Mouse (Mus musculus): Measurements from ENCODE around the gene Kcnb1. TPM values are rescaled to one million over a fixed set of nuclear protein-coding genes. Genes with fewer than 3 reads are reported as not detected.

Gene Kcnb1
- polyA plus RNA-seq, 1 experiment from 2014 or later: 0.60 TPM

GRCm38 (mm10) chr2:167094688-167095087 lies 95.3 kb downstream of the Kcnb1 start:
- no peak overlapping the region for H3K27ac ChIP-seq
- 80% methylated on average over 4 of the region's 4 CpGs for WGBS
- ATAC-seq (replicated peaks; ENCODE audit: insufficient number of reproducible peaks, insufficient read depth, low FRiP score, low read depth): no peak

GRCm38 (mm10) chr2:167093171-167093900 lies 96.6 kb downstream of the Kcnb1 start:
- no peak overlapping the region for H3K4me2 ChIP-seq
- no peak overlapping the region for H3K4me3 ChIP-seq
- no peaks in the 10 kb centered on the region for H3K4me1 ChIP-seq (replicated peaks)
- H3K27me3 ChIP-seq: no peaks in the 10 kb centered on the region
- no peak overlapping the region for H3K27ac ChIP-seq
- H3K36me3 ChIP-seq: no peaks in the 10 kb centered on the region
- H3K9me3 ChIP-seq (replicated peaks): no peaks in the 10 kb centered on the region
- 74% methylated on average over 13 of the region's 13 CpGs for WGBS
- H3K9ac ChIP-seq: no peak overlapping the region
- ATAC-seq (replicated peaks; ENCODE audit: insufficient number of reproducible peaks, insufficient read depth, low FRiP score, low read depth): no peak

More at GRCm38 (mm10) chr2:167094688-167095087, 95.3 kb downstream of the Kcnb1 start:
- Histone ChIP-seq H3K9ac (no peak overlapping the region), H3K9me3 (replicated peaks) (no peaks in the 10 kb centered on the region), H3K4me1 (replicated peaks) (no peaks in the 10 kb centered on the region), H3K4me3 (no peak overlapping the region), H3K27me3 (no peaks in the 10 kb centered on the region), H3K4me2 (no peak overlapping the region), H3K36me3 (no peaks in the 10 kb centered on the region)

GRCm38 (mm10) chr2:167090271-167090670 lies 99.7 kb downstream of the Kcnb1 start:
- no peak overlapping the region for H3K4me3 ChIP-seq
- 69% methylated on average over 1 of the region's 1 CpGs for WGBS
- H3K9ac ChIP-seq: no peak overlapping the region
- H3K4me1 ChIP-seq (replicated peaks): no peaks in the 10 kb centered on the region
- H3K36me3 ChIP-seq: no peaks in the 10 kb centered on the region
- no peaks in the 10 kb centered on the region for H3K9me3 ChIP-seq (replicated peaks)
- no peak for ATAC-seq (replicated peaks; ENCODE audit: insufficient number of reproducible peaks, insufficient read depth, low FRiP score, low read depth)
- H3K27me3 ChIP-seq: 0 out of 2 replicates have a peak, but pooled peaks cover 3% of the 10 kb centered on the region
- H3K27ac ChIP-seq: no peak overlapping the region
- H3K4me2 ChIP-seq: no peak overlapping the region

- H3K9ac ChIP-seq: no peak overlapping the region
- no peak overlapping the region for H3K4me2 ChIP-seq
- no peaks in the 10 kb centered on the region; the same call in 1 of the 2 replicates for H3K4me1 ChIP-seq (replicated peaks)
- 75% methylated on average over 5 of the region's 5 CpGs for WGBS
- H3K36me3 ChIP-seq: no peaks in the 10 kb centered on the region
- no peaks in the 10 kb centered on the region for H3K9me3 ChIP-seq (replicated peaks)
- no peak overlapping the region for H3K27ac ChIP-seq
- no peak overlapping the region for H3K4me3 ChIP-seq
- no peak for ATAC-seq (replicated peaks; ENCODE audit: insufficient number of reproducible peaks, insufficient read depth, low FRiP score, low read depth)
- H3K27me3 ChIP-seq: 0 out of 2 replicates have a peak, but pooled peaks cover 3% of the 10 kb centered on the region
These were observed 103.1 kb downstream of the Kcnb1 start for GRCm38 (mm10) chr2:167086836-167087235.

GRCm38 (mm10) chr2:167086092-167086491 lies 103.9 kb downstream of the Kcnb1 start:
- no peak for ATAC-seq (replicated peaks; ENCODE audit: insufficient number of reproducible peaks, insufficient read depth, low FRiP score, low read depth)
- Histone ChIP-seq H3K4me3 (no peak overlapping the region), H3K9me3 (replicated peaks) (no peaks in the 10 kb centered on the region), H3K4me2 (no peak overlapping the region), H3K9ac (no peak overlapping the region), H3K27me3 (0 out of 2 replicates have a peak, but pooled peaks cover 3% of the 10 kb centered on the region), H3K36me3 (no peaks in the 10 kb centered on the region), H3K27ac (no peak overlapping the region), H3K4me1 (replicated peaks) (no peaks in the 10 kb centered on the region; the same call in 1 of the 2 replicates)
- WGBS: 47% methylated on average over 11 of the region's 11 CpGs

GRCm38 (mm10) chr2:167081639-167082038 lies 108.3 kb downstream of the Kcnb1 start:
- no peak overlapping the region for H3K27ac ChIP-seq
- ATAC-seq (replicated peaks; ENCODE audit: insufficient number of reproducible peaks, insufficient read depth, low FRiP score, low read depth): no peak
- H3K4me3 ChIP-seq: no peak overlapping the region
- H3K9ac ChIP-seq: no peak overlapping the region
- no peaks in the 10 kb centered on the region for H3K9me3 ChIP-seq (replicated peaks)
- H3K4me1 ChIP-seq (replicated peaks): peaks cover 19% of the 10 kb centered on the region
- 0 out of 2 replicates have a peak, but pooled peaks cover 3% of the 10 kb centered on the region for H3K27me3 ChIP-seq
- no peak overlapping the region for H3K4me2 ChIP-seq
- H3K36me3 ChIP-seq: no peaks in the 10 kb centered on the region
- 38% methylated on average over 4 of the region's 4 CpGs for WGBS

- Histone ChIP-seq H3K27me3 (0 out of 2 replicates have a peak, but pooled peaks cover 3% of the 10 kb centered on the region), H3K9ac (no peak overlapping the region), H3K4me2 (no peak overlapping the region), H3K36me3 (no peaks in the 10 kb centered on the region), H3K4me3 (no peak overlapping the region), H3K9me3 (replicated peaks) (no peaks in the 10 kb centered on the region), H3K27ac (no peak overlapping the region), H3K4me1 (replicated peaks) (peaks cover 19% of the 10 kb centered on the region)
- ATAC-seq (replicated peaks; ENCODE audit: insufficient number of reproducible peaks, insufficient read depth, low FRiP score, low read depth): no peak
- 65% methylated on average over 6 of the region's 6 CpGs for WGBS
These were observed 108.8 kb downstream of the Kcnb1 start for GRCm38 (mm10) chr2:167081135-167081534.

- no peak for ATAC-seq (replicated peaks; ENCODE audit: insufficient number of reproducible peaks, insufficient read depth, low FRiP score, low read depth)
- Histone ChIP-seq H3K36me3 (no peaks in the 10 kb centered on the region), H3K4me1 (replicated peaks) (peaks cover 19% of the 10 kb centered on the region), H3K27ac (no peak overlapping the region), H3K4me3 (no peak overlapping the region), H3K9me3 (replicated peaks) (no peaks in the 10 kb centered on the region), H3K27me3 (0 out of 2 replicates have a peak, but pooled peaks cover 3% of the 10 kb centered on the region), H3K9ac (no peak overlapping the region), H3K4me2 (no peak overlapping the region)
- WGBS: 79% methylated on average over 3 of the region's 3 CpGs
These were observed 109.6 kb downstream of the Kcnb1 start for GRCm38 (mm10) chr2:167080387-167080786.

GRCm38 (mm10) chr2:167079535-167080257 lies 110.3 kb downstream of the Kcnb1 start:
- Histone ChIP-seq H3K4me3 (no peak overlapping the region), H3K4me2 (no peak overlapping the region), H3K27ac (no peak overlapping the region; the same call in 1 of the 2 replicates), H3K27me3 (0 out of 2 replicates have a peak, but pooled peaks cover 3% of the 10 kb centered on the region), H3K36me3 (no peaks in the 10 kb centered on the region), H3K9me3 (replicated peaks) (no peaks in the 10 kb centered on the region), H3K9ac (no peak overlapping the region), H3K4me1 (replicated peaks) (peaks cover 19% of the 10 kb centered on the region)
- 48% methylated on average over 18 of the region's 18 CpGs for WGBS
- ATAC-seq (replicated peaks; ENCODE audit: insufficient number of reproducible peaks, insufficient read depth, low FRiP score, low read depth): no peak

- Histone ChIP-seq H3K4me2 (no peak overlapping the region), H3K9ac (no peak overlapping the region), H3K36me3 (no peaks in the 10 kb centered on the region), H3K4me3 (no peak overlapping the region), H3K4me1 (replicated peaks) (peaks cover 19% of the 10 kb centered on the region), H3K27me3 (0 out of 2 replicates have a peak, but pooled peaks cover 3% of the 10 kb centered on the region), H3K27ac (no peak overlapping the region), H3K9me3 (replicated peaks) (no peaks in the 10 kb centered on the region)
- WGBS: 44% methylated on average over 9 of the region's 9 CpGs
- ATAC-seq (replicated peaks; ENCODE audit: insufficient number of reproducible peaks, insufficient read depth, low FRiP score, low read depth): no peak
These were observed 110.9 kb downstream of the Kcnb1 start for GRCm38 (mm10) chr2:167078931-167079495.

- Histone ChIP-seq H3K27ac (no peak overlapping the region), H3K9ac (no peak overlapping the region), H3K27me3 (0 out of 2 replicates have a peak, but pooled peaks cover 3% of the 10 kb centered on the region), H3K9me3 (replicated peaks) (no peaks in the 10 kb centered on the region), H3K4me3 (no peak overlapping the region), H3K4me1 (replicated peaks) (peaks cover 19% of the 10 kb centered on the region), H3K36me3 (no peaks in the 10 kb centered on the region), H3K4me2 (no peak overlapping the region)
- ATAC-seq (replicated peaks; ENCODE audit: insufficient number of reproducible peaks, insufficient read depth, low FRiP score, low read depth): no peak
- WGBS: 35% methylated on average over 7 of the region's 7 CpGs
These were observed 111.5 kb downstream of the Kcnb1 start for GRCm38 (mm10) chr2:167078486-167078885.
